Mouse (Mus musculus): ENCODE results near the gene Wdr95. TPM values are rescaled to one million over a fixed set of nuclear protein-coding genes. Genes with fewer than 3 reads are reported as not detected.
"Not testable (repeated sequence)": the region's sequence is repeated elsewhere in the genome, so short reads cannot be mapped to it uniquely, and the experiment has no call there.

Wdr95 gene
- polyA plus RNA-seq, 1 experiment from 2014 or later = 0.30 TPM

- DNase-seq = peak; percentile 61
- 0 out of 2 replicates have a peak overlapping the region, but pooled peaks have one; percentile 7 for H3K9ac ChIP-seq (replicated peaks; ENCODE audit: low read length)
- H3K9me3 ChIP-seq (ENCODE audit: control insufficient read depth, low read length) = no peaks in the 10 kb centered on the region
- H3K4me1 ChIP-seq (ENCODE audit: control insufficient read depth, insufficient read depth, low read length) = peaks cover 47% of the 10 kb centered on the region
- H3K27ac ChIP-seq (replicated peaks; ENCODE audit: low read depth, low read length) = peak overlapping the region; percentile 87
- ATAC-seq (ENCODE audit: low FRiP score, low TSS enrichment) = no peak
- H3K4me2 ChIP-seq (ENCODE audit: low read length) = peak overlapping the region; percentile 33
- H3K27me3 ChIP-seq (ENCODE audit: control insufficient read depth, insufficient read depth, low read length) = no peaks in the 10 kb centered on the region
- WGBS = 35% methylated on average over 6 of the region's 6 CpGs
- no peak overlapping the region for H3K4me3 ChIP-seq (replicated peaks; ENCODE audit: low read depth, low read length)
- H3K36me3 ChIP-seq (ENCODE audit: control insufficient read depth, insufficient read depth, low read length) = no peaks in the 10 kb centered on the region
These were observed 3.3 kb upstream of the Wdr95 start for GRCm38 (mm10) chr5:149525055-149525785.

- H3K4me1 ChIP-seq (ENCODE audit: control insufficient read depth, insufficient read depth, low read length) = peaks cover 45% of the 10 kb centered on the region
- H3K9me3 ChIP-seq (ENCODE audit: control insufficient read depth, low read length) = no peaks in the 10 kb centered on the region
- no peaks in the 10 kb centered on the region for H3K36me3 ChIP-seq (ENCODE audit: control insufficient read depth, insufficient read depth, low read length)
- ATAC-seq (ENCODE audit: low FRiP score, low TSS enrichment) (no peak), DNase-seq (peak; percentile 74)
- 42% methylated on average over 10 of the region's 10 CpGs for WGBS
- H3K27ac ChIP-seq (replicated peaks; ENCODE audit: low read depth, low read length) = peak overlapping the region; percentile 41; the same call in 1 of the 2 replicates
- no peaks in the 10 kb centered on the region for H3K27me3 ChIP-seq (ENCODE audit: control insufficient read depth, insufficient read depth, low read length)
- no peak overlapping the region for H3K4me3 ChIP-seq (replicated peaks; ENCODE audit: low read depth, low read length)
- no peak overlapping the region for H3K9ac ChIP-seq (replicated peaks; ENCODE audit: low read length)
- H3K4me2 ChIP-seq (ENCODE audit: low read length) = no peak overlapping the region
These were observed 2.0 kb upstream of the Wdr95 start for GRCm38 (mm10) chr5:149526467-149526951.

DNA sequence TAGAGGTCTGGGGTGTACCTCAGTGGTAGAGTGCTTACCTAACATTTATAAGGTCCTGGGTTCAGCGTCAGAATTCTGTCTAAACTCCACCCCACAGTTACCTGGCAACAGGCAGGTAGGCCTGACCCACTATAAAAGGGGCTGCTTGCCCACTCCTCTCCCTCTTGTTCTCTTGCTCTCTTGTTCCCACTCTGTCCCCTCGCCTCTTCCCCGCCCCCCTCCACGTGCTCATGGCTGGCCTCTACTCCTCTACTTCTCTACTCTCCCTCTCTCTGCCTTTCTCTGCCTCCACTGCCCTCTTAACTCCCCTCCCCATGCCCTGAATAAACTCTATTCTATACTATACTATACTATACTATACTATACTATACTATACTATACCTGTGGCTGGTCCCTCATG lies 1.2 kb upstream of the Wdr95 start:
- not testable (repeated sequence) for DNase-seq; H3K27me3 ChIP-seq (ENCODE audit: control insufficient read depth, insufficient read depth, low read length); ATAC-seq (ENCODE audit: low FRiP score, low TSS enrichment); H3K9me3 ChIP-seq (ENCODE audit: control insufficient read depth, low read length); H3K36me3 ChIP-seq (ENCODE audit: control insufficient read depth, insufficient read depth, low read length); H3K4me2 ChIP-seq (ENCODE audit: low read length); H3K9ac ChIP-seq (replicated peaks; ENCODE audit: low read length); H3K4me3 ChIP-seq (replicated peaks; ENCODE audit: low read depth, low read length)
- Histone ChIP-seq H3K27ac (replicated peaks; ENCODE audit: low read depth, low read length) (peak overlapping the region; percentile 41; the same call in 1 of the 2 replicates), H3K4me1 (ENCODE audit: control insufficient read depth, insufficient read depth, low read length) (peaks cover 43% of the 10 kb centered on the region)
- 78% methylated on average over 4 of the region's 4 CpGs for WGBS

GRCm38 (mm10) chr5:149533847-149534246 lies 5.4 kb downstream of the Wdr95 start:
- no peak overlapping the region for H3K4me3 ChIP-seq (replicated peaks; ENCODE audit: low read depth, low read length)
- no peaks in the 10 kb centered on the region for H3K27me3 ChIP-seq (ENCODE audit: control insufficient read depth, insufficient read depth, low read length)
- no peak overlapping the region for H3K27ac ChIP-seq (replicated peaks; ENCODE audit: low read depth, low read length)
- DNase-seq (no peak), ATAC-seq (ENCODE audit: low FRiP score, low TSS enrichment) (no peak)
- 93% methylated on average over 2 of the region's 2 CpGs for WGBS
- H3K4me2 ChIP-seq (ENCODE audit: low read length) = no peak overlapping the region
- no peaks in the 10 kb centered on the region for H3K9me3 ChIP-seq (ENCODE audit: control insufficient read depth, low read length)
- H3K36me3 ChIP-seq (ENCODE audit: control insufficient read depth, insufficient read depth, low read length) = no peaks in the 10 kb centered on the region
- H3K9ac ChIP-seq (replicated peaks; ENCODE audit: low read length) = no peak overlapping the region
- H3K4me1 ChIP-seq (ENCODE audit: control insufficient read depth, insufficient read depth, low read length) = peaks cover 10% of the 10 kb centered on the region

GRCm38 (mm10) chr5:149536005-149536404 lies 7.5 kb downstream of the Wdr95 start:
- H3K9ac ChIP-seq (replicated peaks; ENCODE audit: low read length) = no peak overlapping the region
- no peak overlapping the region for H3K27ac ChIP-seq (replicated peaks; ENCODE audit: low read depth, low read length)
- H3K4me2 ChIP-seq (ENCODE audit: low read length) = no peak overlapping the region
- DNase-seq = no peak
- ATAC-seq (ENCODE audit: low FRiP score, low TSS enrichment) = no peak
- H3K4me1 ChIP-seq (ENCODE audit: control insufficient read depth, insufficient read depth, low read length) = peaks cover 8% of the 10 kb centered on the region
- H3K36me3 ChIP-seq (ENCODE audit: control insufficient read depth, insufficient read depth, low read length) = no peaks in the 10 kb centered on the region
- WGBS = 69% methylated on average over 9 of the region's 9 CpGs
- H3K27me3 ChIP-seq (ENCODE audit: control insufficient read depth, insufficient read depth, low read length) = no peaks in the 10 kb centered on the region
- no peaks in the 10 kb centered on the region for H3K9me3 ChIP-seq (ENCODE audit: control insufficient read depth, low read length)
- H3K4me3 ChIP-seq (replicated peaks; ENCODE audit: low read depth, low read length) = no peak overlapping the region

DNA sequence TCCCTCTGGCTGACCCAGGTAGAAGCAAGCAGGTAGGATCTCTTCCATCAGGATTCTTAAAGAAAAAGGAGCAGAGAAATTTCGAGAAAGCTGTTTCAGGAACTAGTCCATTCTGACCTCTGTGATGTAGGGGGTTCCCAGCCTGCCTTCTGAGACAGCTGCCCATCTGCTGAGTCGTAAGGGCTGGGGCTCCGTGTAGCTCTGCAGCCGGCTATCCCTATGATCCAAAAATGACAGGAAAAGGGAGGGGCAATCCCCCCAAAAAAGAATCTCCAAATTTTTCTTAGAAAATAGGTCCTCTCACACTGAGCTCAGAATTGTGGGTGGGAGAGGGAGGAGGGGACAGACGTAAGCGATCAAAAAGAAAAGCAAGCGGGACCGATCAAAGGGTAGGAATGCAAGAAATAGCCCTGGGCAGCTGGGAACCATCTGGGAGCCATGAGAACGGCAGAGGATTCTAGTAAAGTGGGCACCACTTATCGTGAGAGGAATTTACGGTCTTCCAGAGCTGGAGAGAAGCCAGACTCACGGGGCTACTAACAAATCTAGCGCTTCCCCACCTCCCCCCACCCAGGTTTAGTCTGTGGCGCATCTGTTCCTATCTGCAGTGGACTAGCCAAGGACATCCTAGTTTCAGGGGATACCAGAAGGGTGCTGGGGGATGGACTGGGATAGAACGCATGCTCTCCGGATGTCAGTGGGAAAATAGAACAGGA lies 9.5 kb downstream of the Wdr95 start:
- peak overlapping the region; percentile 46; the same call in 1 of the 2 replicates for H3K27ac ChIP-seq (replicated peaks; ENCODE audit: low read depth, low read length)
- ATAC-seq (ENCODE audit: low FRiP score, low TSS enrichment) (peak; percentile 46; the same call in 1 of the 2 replicates), DNase-seq (peak; percentile 73)
- 0 out of 2 replicates have a peak overlapping the region, but pooled peaks have one; percentile 2 for H3K4me2 ChIP-seq (ENCODE audit: low read length)
- H3K27me3 ChIP-seq (ENCODE audit: control insufficient read depth, insufficient read depth, low read length) = no peaks in the 10 kb centered on the region
- no peak overlapping the region for H3K9ac ChIP-seq (replicated peaks; ENCODE audit: low read length)
- no peaks in the 10 kb centered on the region for H3K36me3 ChIP-seq (ENCODE audit: control insufficient read depth, insufficient read depth, low read length)
- WGBS = 35% methylated on average over 16 of the region's 16 CpGs
- H3K4me1 ChIP-seq (ENCODE audit: control insufficient read depth, insufficient read depth, low read length) = peaks cover 8% of the 10 kb centered on the region
- H3K4me3 ChIP-seq (replicated peaks; ENCODE audit: low read depth, low read length) = no peak overlapping the region; the same call in 1 of the 2 replicates
- H3K9me3 ChIP-seq (ENCODE audit: control insufficient read depth, low read length) = no peaks in the 10 kb centered on the region

- WGBS = 78% methylated on average over 8 of the region's 8 CpGs
- Histone ChIP-seq H3K27ac (replicated peaks; ENCODE audit: low read depth, low read length) (peak overlapping the region; percentile 46; the same call in 1 of the 2 replicates), H3K4me2 (ENCODE audit: low read length) (no peak overlapping the region), H3K4me1 (ENCODE audit: control insufficient read depth, insufficient read depth, low read length) (peaks cover 8% of the 10 kb centered on the region), H3K9ac (replicated peaks; ENCODE audit: low read length) (no peak overlapping the region), H3K9me3 (ENCODE audit: control insufficient read depth, low read length) (no peaks in the 10 kb centered on the region), H3K27me3 (ENCODE audit: control insufficient read depth, insufficient read depth, low read length) (no peaks in the 10 kb centered on the region), H3K4me3 (replicated peaks; ENCODE audit: low read depth, low read length) (no peak overlapping the region), H3K36me3 (ENCODE audit: control insufficient read depth, insufficient read depth, low read length) (no peaks in the 10 kb centered on the region)
- DNase-seq = no peak
- no peak for ATAC-seq (ENCODE audit: low FRiP score, low TSS enrichment)
These were observed 10.1 kb downstream of the Wdr95 start for GRCm38 (mm10) chr5:149538531-149538930.

GRCm38 (mm10) chr5:149539051-149539450 lies 10.6 kb downstream of the Wdr95 start:
- H3K27ac ChIP-seq (replicated peaks; ENCODE audit: low read depth, low read length) = no peak overlapping the region
- no peak overlapping the region for H3K4me3 ChIP-seq (replicated peaks; ENCODE audit: low read depth, low read length)
- H3K9me3 ChIP-seq (ENCODE audit: control insufficient read depth, low read length) = no peaks in the 10 kb centered on the region
- ATAC-seq (ENCODE audit: low FRiP score, low TSS enrichment) (no peak), DNase-seq (no peak)
- H3K9ac ChIP-seq (replicated peaks; ENCODE audit: low read length) = no peak overlapping the region
- H3K36me3 ChIP-seq (ENCODE audit: control insufficient read depth, insufficient read depth, low read length) = no peaks in the 10 kb centered on the region
- no peak overlapping the region for H3K4me2 ChIP-seq (ENCODE audit: low read length)
- 84% methylated on average over 4 of the region's 4 CpGs for WGBS
- H3K4me1 ChIP-seq (ENCODE audit: control insufficient read depth, insufficient read depth, low read length) = peaks cover 8% of the 10 kb centered on the region
- H3K27me3 ChIP-seq (ENCODE audit: control insufficient read depth, insufficient read depth, low read length) = no peaks in the 10 kb centered on the region
